Mouse (Mus musculus): Measurements from ENCODE around the gene Lrrc37a. TPM values are rescaled to one million over a fixed set of nuclear protein-coding genes. Genes with fewer than 3 reads are reported as not detected.
"Not testable (repeated sequence)": the region's sequence is repeated elsewhere in the genome, so short reads cannot be mapped to it uniquely, and the experiment has no call there.

Lrrc37a gene
- total RNA-seq, 2 experiments from 2014 or later = not detected

DNA sequence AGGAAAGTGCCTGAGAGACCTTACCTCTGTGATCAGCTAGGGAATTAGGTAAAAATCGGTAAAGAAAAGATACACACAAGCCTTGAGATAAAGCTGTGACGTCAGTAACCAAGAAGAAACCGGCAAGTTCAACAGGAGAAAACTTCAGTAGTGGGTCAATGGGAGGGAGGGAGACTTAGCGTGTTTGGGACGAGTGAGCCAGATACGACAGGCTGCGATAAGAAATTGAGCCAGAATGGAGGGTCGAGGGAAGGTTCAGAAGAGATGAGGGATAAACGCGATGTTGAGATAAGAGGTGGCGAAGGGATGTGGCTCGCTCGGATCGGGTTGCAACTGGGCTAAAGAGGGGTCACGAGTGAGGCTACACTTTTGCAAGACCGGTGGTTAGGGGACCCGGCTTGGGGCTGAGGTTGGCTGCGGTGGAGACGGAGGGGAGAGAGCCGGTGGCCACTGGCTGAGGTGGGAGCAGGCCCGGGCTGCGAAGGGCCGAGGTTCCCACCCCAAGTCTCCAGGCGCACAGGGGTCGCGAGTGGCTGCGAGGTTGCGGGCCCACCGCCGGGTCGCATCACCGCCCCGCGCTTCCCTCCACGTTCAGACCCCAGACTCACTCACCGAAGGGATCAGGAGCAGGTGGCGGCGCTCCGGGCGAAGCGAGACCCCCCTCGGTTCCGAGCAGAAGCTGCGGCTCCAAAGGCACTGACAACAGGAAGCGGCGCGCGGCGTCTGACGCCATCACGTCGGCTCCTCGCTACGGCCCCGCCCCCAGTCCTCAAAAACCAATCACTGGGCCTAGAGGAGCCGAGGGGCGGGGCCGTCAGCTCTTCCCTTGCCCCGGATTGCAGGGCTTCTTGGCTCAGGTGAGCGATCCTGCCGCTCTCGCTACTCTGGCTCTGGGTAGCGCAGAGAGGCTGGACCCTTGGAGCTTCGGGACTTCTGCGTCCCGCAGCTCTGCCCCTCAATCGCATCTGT is 92.1 kb downstream of the Lrrc37a start, which contains the start of gene Plekhm1:
Plekhm1 (minus strand) TSS at position 707 of the 969 bp plus-strand sequence.
- Histone ChIP-seq H3K4me3 (peak within 1 kb of the TSS; percentile 99), H3K27ac (peak within 1 kb of the TSS; percentile 98)
- DNase-seq = peak; percentile 97
- no peak for TF ChIP-seq CTCF (IDR thresholded peaks at IDR 0.05)
- intact Hi-C loops (cut with DNase I) = loop anchor here (1.0 to 10.0 kb wide), 3 partner anchors 35 to 247 kb away; no protein-coding TSS in a partner anchor

DNA sequence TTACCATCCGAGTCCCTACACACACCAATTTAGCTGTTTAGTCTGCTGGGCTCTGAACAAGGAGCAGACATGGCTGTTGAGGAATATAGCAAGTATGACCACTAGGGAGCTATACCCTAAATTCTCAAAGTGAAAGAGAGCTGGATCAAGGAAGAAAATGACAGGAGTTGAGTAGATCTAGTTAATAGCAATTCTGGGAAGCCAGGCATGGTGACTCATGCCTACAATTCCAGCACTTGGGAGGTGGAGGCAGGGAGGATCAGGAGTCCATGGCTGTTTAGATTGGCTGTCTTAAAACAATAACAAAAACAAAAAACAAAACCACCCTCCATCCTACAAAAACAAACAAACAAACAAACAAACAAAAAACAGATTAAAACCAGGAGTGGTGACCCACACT is 93.1 kb downstream of the Lrrc37a start:
- no peak for TF ChIP-seq CTCF (IDR thresholded peaks at IDR 0.05)
- intact Hi-C loops (cut with DNase I) = loop anchor here (5.0 to 10.0 kb wide), 2 partner anchors 34 to 246 kb away; no protein-coding TSS in a partner anchor
- no peak for DNase-seq
- no peak overlapping the region for H3K27ac ChIP-seq
- H3K4me3 ChIP-seq = peak overlapping the region; percentile 99

DNA sequence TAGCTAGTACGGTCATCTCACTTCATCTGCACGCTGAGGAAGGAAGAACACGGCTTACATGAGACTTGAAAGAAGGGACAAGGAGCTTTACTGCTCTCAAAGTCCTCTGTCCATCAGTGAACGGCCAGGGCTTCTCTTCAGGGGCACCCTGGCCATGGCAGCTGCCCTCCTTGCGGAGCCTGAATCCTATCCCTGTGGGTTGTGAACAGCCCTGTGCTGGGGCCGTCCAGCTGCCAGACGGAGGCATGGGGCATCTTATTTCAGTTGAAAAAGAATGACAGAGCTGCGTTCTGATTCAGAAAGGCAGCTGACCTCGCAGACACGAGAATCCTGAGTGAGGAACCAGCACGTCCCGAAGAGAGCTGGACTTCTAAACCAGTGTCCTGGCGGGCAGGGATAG is 95.5 kb downstream of the Lrrc37a start:
- H3K27ac ChIP-seq = no peak overlapping the region
- H3K4me3 ChIP-seq = no peak overlapping the region
- intact Hi-C loops (cut with DNase I) = no loop called here
- no peak for TF ChIP-seq CTCF (IDR thresholded peaks at IDR 0.05)
- DNase-seq = no peak

DNA sequence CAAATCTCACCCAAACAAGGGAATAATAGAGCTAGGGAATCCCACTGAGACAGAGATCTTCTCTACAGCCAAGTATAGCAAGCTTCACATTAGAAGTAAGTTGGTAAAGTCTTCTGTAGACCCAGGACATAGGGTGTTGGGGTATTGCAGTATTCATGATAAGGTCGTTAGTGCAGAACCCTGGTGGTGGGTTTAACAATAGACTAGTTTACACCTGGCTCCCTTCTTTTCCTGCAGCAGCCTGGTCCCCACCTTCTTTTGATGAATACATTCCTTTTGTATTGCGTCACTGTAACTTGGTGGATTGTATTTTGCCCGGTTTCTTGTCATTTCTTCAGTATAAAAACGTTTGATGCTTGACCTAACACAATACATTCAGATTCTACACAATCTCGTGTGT is 97.3 kb downstream of the Lrrc37a start:
- intact Hi-C loops (cut with DNase I); DNase-seq; H3K4me3 ChIP-seq: not testable (repeated sequence)
- peak overlapping the region; percentile 24; the same call in 1 of the 2 replicates for H3K27ac ChIP-seq

DNA sequence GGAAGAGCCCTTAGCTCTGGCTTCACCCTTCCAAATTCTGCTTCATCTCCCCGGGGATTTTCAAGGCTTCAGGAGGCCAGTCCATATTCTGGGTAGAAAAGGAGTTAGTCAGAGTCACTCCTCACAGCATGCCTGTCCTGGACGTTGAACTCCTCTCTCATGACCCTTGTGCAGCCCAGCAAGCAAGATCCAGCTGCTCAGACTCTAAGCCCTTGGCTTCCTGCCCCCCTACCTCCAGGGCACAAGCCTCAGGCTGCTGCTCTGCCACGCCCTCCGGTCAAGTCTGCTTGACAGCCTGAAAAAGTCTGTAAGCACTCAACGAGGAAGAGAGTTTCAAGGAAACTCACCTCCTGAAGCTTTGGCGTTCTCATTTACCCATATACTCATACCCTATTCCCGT is 97.8 kb downstream of the Lrrc37a start:
- intact Hi-C loops (cut with DNase I) = no loop called here
- no peak for TF ChIP-seq CTCF (IDR thresholded peaks at IDR 0.05)
- DNase-seq = peak; percentile 43
- no peak overlapping the region for H3K4me3 ChIP-seq
- no peak overlapping the region for H3K27ac ChIP-seq

DNA sequence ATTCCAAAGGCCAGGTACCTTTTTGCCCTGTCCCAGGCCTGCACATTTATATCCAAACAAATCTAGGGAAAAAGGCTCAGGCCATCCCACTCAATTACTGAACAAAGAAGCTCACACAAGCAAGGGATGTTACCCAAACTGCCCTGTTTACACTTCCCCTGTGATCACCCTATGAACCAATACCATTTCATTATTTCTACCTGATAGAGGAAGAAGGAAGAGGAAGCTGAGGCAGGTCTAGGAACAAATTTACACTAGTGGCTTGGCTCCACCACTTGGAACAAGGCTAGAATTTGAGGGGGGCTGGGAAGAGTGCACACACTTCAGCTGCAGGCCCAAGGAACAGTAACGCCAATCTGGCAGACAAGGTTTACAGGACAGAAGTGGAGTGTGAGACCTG is 98.6 kb downstream of the Lrrc37a start:
- no peak overlapping the region for H3K4me3 ChIP-seq
- TF ChIP-seq CTCF (IDR thresholded peaks at IDR 0.05) = no peak
- intact Hi-C loops (cut with DNase I) = no loop called here
- H3K27ac ChIP-seq = no peak overlapping the region
- DNase-seq = no peak

DNA sequence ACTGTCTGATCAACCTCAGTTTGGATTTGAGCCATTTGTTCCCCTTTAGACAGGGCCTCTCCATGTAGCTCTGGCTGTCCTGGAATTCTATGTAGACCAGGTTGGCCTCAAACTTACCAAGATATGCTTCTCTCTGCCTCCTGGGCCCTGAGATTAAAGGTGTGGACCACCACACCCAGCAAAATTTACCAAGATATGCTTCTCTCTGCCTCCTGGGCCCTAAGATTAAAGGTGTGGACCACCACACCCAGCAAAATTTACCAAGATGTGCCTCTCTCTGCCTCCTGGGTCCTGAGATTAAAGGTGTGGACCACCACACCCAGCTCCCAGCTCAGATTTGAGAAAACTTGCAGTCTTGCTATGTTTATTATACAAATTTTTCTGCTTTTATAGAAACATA is 99.8 kb downstream of the Lrrc37a start:
- no peak for TF ChIP-seq CTCF (IDR thresholded peaks at IDR 0.05)
- H3K27ac ChIP-seq = no peak overlapping the region

DNA sequence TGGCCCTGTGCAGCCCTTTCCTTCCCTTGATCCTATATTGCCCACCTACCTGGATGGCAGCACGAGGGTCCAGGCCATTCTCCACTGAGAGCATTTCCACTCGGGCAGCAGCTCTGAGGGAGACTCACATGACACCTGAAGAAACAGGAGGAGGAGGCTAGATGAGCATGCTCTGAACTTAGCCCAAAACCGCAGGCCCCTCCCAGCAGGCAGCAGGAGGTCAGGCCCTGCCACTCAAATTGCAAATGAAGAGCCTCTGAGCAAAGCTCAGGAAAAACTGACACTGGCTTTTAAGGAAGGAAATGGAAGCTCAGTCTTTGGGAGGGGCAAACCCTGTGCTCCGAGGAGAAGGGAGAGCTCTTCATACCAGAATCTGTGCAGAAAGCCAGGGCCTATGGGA is 100.6 kb downstream of the Lrrc37a start:
- DNase-seq = no peak
- no peak for TF ChIP-seq CTCF (IDR thresholded peaks at IDR 0.05)
- intact Hi-C loops (cut with DNase I) = no loop called here
- H3K4me3 ChIP-seq = no peak overlapping the region
- no peak overlapping the region for H3K27ac ChIP-seq

More for the DNA sequence above, 99.8 kb downstream of the Lrrc37a start:
- intact Hi-C loops (cut with DNase I) = no loop called here
- no peak for DNase-seq
- H3K4me3 ChIP-seq = no peak overlapping the region

DNA sequence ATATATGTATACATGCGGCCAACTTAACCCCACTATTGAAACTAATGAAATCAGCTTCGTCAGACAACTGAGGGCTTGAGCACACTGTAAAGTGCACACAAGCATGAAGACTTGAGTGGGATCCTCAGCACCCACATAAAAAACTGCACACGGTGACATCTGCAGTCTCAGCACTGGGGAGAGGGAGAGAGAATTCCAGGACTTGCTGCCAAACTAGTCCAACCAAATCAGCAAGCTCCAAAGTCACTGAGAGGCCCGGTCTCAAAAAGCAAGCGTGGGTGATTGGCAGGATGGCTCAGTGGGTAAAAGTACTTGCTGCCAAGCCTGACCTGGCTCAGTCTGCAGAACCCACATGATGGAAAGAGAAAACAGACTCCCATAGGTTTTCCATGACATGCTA is 101.7 kb downstream of the Lrrc37a start:
- intact Hi-C loops (cut with DNase I) = no loop called here
- DNase-seq = no peak
- Histone ChIP-seq H3K4me3 (no peak overlapping the region), H3K27ac (no peak overlapping the region)
- TF ChIP-seq CTCF (IDR thresholded peaks at IDR 0.05) = no peak

DNA sequence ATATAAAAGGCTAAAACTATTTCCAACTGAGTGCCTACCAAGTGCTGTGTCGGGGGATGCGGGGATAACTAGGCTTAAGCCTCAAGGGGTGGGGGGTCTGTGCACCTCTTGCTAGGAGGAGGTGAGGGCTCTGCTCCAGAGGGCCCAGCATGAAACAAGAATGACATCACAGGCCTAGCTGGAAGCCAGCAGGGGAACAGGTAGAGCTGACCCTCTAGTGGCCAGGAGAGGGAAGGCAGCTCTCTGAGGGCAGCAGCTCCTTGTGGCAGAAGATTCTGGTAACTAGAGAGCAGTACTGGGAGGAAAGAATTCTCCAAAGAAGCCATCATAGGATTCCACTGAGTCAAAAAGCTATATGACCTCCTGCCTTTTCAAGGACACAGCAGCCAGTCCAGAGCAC is 102.2 kb downstream of the Lrrc37a start:
- Histone ChIP-seq H3K4me3 (no peak overlapping the region), H3K27ac (no peak overlapping the region)
- TF ChIP-seq CTCF (IDR thresholded peaks at IDR 0.05) = peak; percentile 73
- peak; percentile 62 for DNase-seq
- intact Hi-C loops (cut with DNase I) = no loop called here

Other genes with a start within 250 kb of the Lrrc37a start
- gene Map3k14, start 237.1 kb downstream of the Lrrc37a start, total RNA-seq (2021) = 1 to 10 TPM; 4.1 to 4.2 TPM
- gene Arhgap27, start 140.9 kb downstream of the Lrrc37a start, total RNA-seq (2021) = 1 to 10 TPM; 6.0 to 8.8 TPM
- gene Plekhm1, start 91.9 kb downstream of the Lrrc37a start, total RNA-seq (2021) = 10 to 100 TPM; 12.3 to 13.7 TPM
- gene Gm884, start 116.5 kb upstream of the Lrrc37a start, total RNA-seq (2021) = not detected
- not detected for gene Lyzl6, start 134.3 kb upstream of the Lrrc37a start, total RNA-seq (2021)
- not detected for gene Rprml, start 145.0 kb upstream of the Lrrc37a start, total RNA-seq (2021)
- gene Gosr2, start 193.3 kb upstream of the Lrrc37a start, total RNA-seq (2021) = 10 to 100 TPM; 38.3 to 40.1 TPM
- gene Wnt9b, start 245.2 kb upstream of the Lrrc37a start, total RNA-seq (2021) = under 1 TPM; 0.05 to 0.06 TPM

All from gastrocnemius, adult 2 months (tissue).